Mouse (Mus musculus): Measurements from ENCODE around the gene Dcst2. TPM values are rescaled to one million over a fixed set of nuclear protein-coding genes. Genes with fewer than 3 reads are reported as not detected.

Gene Dcst2
- total RNA-seq, 2 experiments from 2014 or later: not detected

GRCm38 (mm10) chr3:89354816-89355511, 6.8 kb upstream of the Dcst2 start:
- ATAC-seq (replicated peaks; ENCODE audit: low FRiP score, low TSS enrichment, poor library complexity, severe bottlenecking): peak; percentile 42; the same call in 1 of the 2 replicates

- no peak for ATAC-seq (replicated peaks; ENCODE audit: low FRiP score, low TSS enrichment, poor library complexity, severe bottlenecking)
These were observed 6.3 kb upstream of the Dcst2 start for GRCm38 (mm10) chr3:89355512-89355902.

- ATAC-seq (replicated peaks; ENCODE audit: low FRiP score, low TSS enrichment, poor library complexity, severe bottlenecking): no peak
These were observed 5.7 kb upstream of the Dcst2 start for GRCm38 (mm10) chr3:89356029-89356428.

GRCm38 (mm10) chr3:89359630-89360029, 2.1 kb upstream of the Dcst2 start:
- ATAC-seq (replicated peaks; ENCODE audit: low FRiP score, low TSS enrichment, poor library complexity, severe bottlenecking): no peak

GRCm38 (mm10) chr3:89360237-89360636, 1.5 kb upstream of the Dcst2 start:
- no peak for ATAC-seq (replicated peaks; ENCODE audit: low FRiP score, low TSS enrichment, poor library complexity, severe bottlenecking)

GRCm38 (mm10) chr3:89364631-89365030, 2.9 kb downstream of the Dcst2 start:
- ATAC-seq (replicated peaks; ENCODE audit: low FRiP score, low TSS enrichment, poor library complexity, severe bottlenecking): no peak

- ATAC-seq (replicated peaks; ENCODE audit: low FRiP score, low TSS enrichment, poor library complexity, severe bottlenecking): no peak
These were observed 3.3 kb downstream of the Dcst2 start, which contains the start of gene Dcst1 for GRCm38 (mm10) chr3:89365153-89365485. Dcst1 (minus strand) TSS chr3:89365253.

GRCm38 (mm10) chr3:89365486-89366414, 4.0 kb downstream of the Dcst2 start:
- peak; percentile 39 for ATAC-seq (replicated peaks; ENCODE audit: low FRiP score, low TSS enrichment, poor library complexity, severe bottlenecking)

- ATAC-seq (replicated peaks; ENCODE audit: low FRiP score, low TSS enrichment, poor library complexity, severe bottlenecking): no peak
These were observed 5.6 kb downstream of the Dcst2 start for GRCm38 (mm10) chr3:89367338-89367737.

GRCm38 (mm10) chr3:89373581-89374231, 11.9 kb downstream of the Dcst2 start:
- no peak for ATAC-seq (replicated peaks; ENCODE audit: low FRiP score, low TSS enrichment, poor library complexity, severe bottlenecking)

GRCm38 (mm10) chr3:89377831-89378230, 16.1 kb downstream of the Dcst2 start:
- ATAC-seq (replicated peaks; ENCODE audit: low FRiP score, low TSS enrichment, poor library complexity, severe bottlenecking): no peak

- peak; percentile 72 for ATAC-seq (replicated peaks; ENCODE audit: low FRiP score, low TSS enrichment, poor library complexity, severe bottlenecking)
These were observed 16.8 kb downstream of the Dcst2 start for GRCm38 (mm10) chr3:89378394-89379067.

GRCm38 (mm10) chr3:89379388-89380131, 17.8 kb downstream of the Dcst2 start:
- ATAC-seq (replicated peaks; ENCODE audit: low FRiP score, low TSS enrichment, poor library complexity, severe bottlenecking): no peak

- ATAC-seq (replicated peaks; ENCODE audit: low FRiP score, low TSS enrichment, poor library complexity, severe bottlenecking): no peak
These were observed 18.5 kb downstream of the Dcst2 start for GRCm38 (mm10) chr3:89380291-89380690.

GRCm38 (mm10) chr3:89380711-89381110, 18.9 kb downstream of the Dcst2 start:
- no peak for ATAC-seq (replicated peaks; ENCODE audit: low FRiP score, low TSS enrichment, poor library complexity, severe bottlenecking)

- ATAC-seq (replicated peaks; ENCODE audit: low FRiP score, low TSS enrichment, poor library complexity, severe bottlenecking): no peak
These were observed 19.5 kb downstream of the Dcst2 start for GRCm38 (mm10) chr3:89381233-89381632.

GRCm38 (mm10) chr3:89382033-89382882, 20.5 kb downstream of the Dcst2 start:
- ATAC-seq (replicated peaks; ENCODE audit: low FRiP score, low TSS enrichment, poor library complexity, severe bottlenecking): no peak

- no peak for ATAC-seq (replicated peaks; ENCODE audit: low FRiP score, low TSS enrichment, poor library complexity, severe bottlenecking)
These were observed 21.2 kb downstream of the Dcst2 start for GRCm38 (mm10) chr3:89382950-89383349.

All from megakaryocyte-erythroid progenitor cell, adult 5-6 weeks (primary cell).